Mouse (Mus musculus) kidney, adult 2 months (tissue): ENCODE data around the gene Zfp764.
"Not testable (repeated sequence)": the region's sequence is repeated elsewhere in the genome, so short reads cannot be mapped to it uniquely, and the experiment has no call there.

Experiments
- CTCF ChIP-seq: fragments of 200-500 bp; conservative IDR thresholded peaks from 2 replicates; pipeline ENCODE4 v1.5.1; 2011; ENCODE audit warnings: low read depth, mild to moderate bottlenecking, control low read depth, low read length, moderate library complexity, mixed read lengths; ENCODE audit not compliant: insufficient read depth, insufficient read length
- POLR2A ChIP-seq: fragments of 200-500 bp; IDR thresholded peaks from one replicate; pipeline ENCODE4 v1.6.1; 2011; ENCODE audit warnings: low read depth, low read length, control low read depth

GRCm38 (mm10) chr7:127385560-127385959 lies 21.1 kb downstream of the Zfp764 start:
- not testable (repeated sequence) for TF ChIP-seq CTCF, POLR2A
